Mouse (Mus musculus): ENCODE data around the gene Svop. TPM values are rescaled to one million over a fixed set of nuclear protein-coding genes. Genes with fewer than 3 reads are reported as not detected.

The Svop gene
- total and polyA plus RNA-seq, 3 experiments: 0.31 to 0.51 (median 0.38) TPM

GRCm38 (mm10) chr5:114043800-114044199 lies 47.6 kb downstream of the Svop start:
- dilution Hi-C loops (cut with MboI; ENCODE audit: extremely low pct_ligation_motif_present, extremely low pct_unique_long_range_greater_than_20kb, low sequenced_read_pairs) (no loop called here), in situ Hi-C loops (cut with MboI; ENCODE audit: low pct_ligation_motif_present, low pct_unique_long_range_greater_than_20kb, low sequenced_read_pairs) (no loop called here)
- no peak overlapping the region for H3K4me3 ChIP-seq (replicated peaks in 1 of 3; ENCODE audit: low read depth in 2 of 3, low read length in 2 of 3, poor library complexity in 1 of 3)
- TF ChIP-seq MAZ (IDR thresholded peaks at IDR 0.05; ENCODE audit: low read depth, low read length): no peak
- H3K4me1 ChIP-seq (ENCODE audit: control insufficient read depth in 1 of 2, insufficient read depth in 2 of 2): peaks cover 10 to 30% of the 10 kb centered on the region in 2 experiments
- H3K27me3 ChIP-seq (replicated peaks): no peaks in the 10 kb centered on the region
- no peaks in the 10 kb centered on the region for H3K36me3 ChIP-seq (replicated peaks in 1 of 2; ENCODE audit: control insufficient read depth in 1 of 2, insufficient read depth in 1 of 2, low read length in 1 of 2)
- no peak overlapping the region for H3K9ac ChIP-seq (ENCODE audit: insufficient read depth, low read depth)
- H3K9me3 ChIP-seq (replicated peaks; ENCODE audit: low read length): no peaks in the 10 kb centered on the region
- no peak overlapping the region for H3K27ac ChIP-seq (ENCODE audit: insufficient read depth, low read depth)
- no peaks in the 10 kb centered on the region for H3K79me2 ChIP-seq (replicated peaks; ENCODE audit: control insufficient read depth, extremely low read depth, insufficient read depth, poor library complexity, severe bottlenecking)
- no peak overlapping the region for H3K4me2 ChIP-seq (ENCODE audit: insufficient read depth, low read depth, poor library complexity, severe bottlenecking)
- DNase-seq (ENCODE audit: extremely low read depth): no peak

- no peak for TF ChIP-seq GABPA (IDR thresholded peaks at IDR 0.05; ENCODE audit: insufficient replicate concordance, low read depth, low read length)
- no peak for TF ChIP-seq USF2 (conservative IDR thresholded peaks at IDR 0.05; ENCODE audit: low read depth, low read length)
- TF ChIP-seq ZKSCAN1 (IDR thresholded peaks at IDR 0.05; ENCODE audit: borderline replicate concordance, low read depth, low read length): no peak
- no peak for TF ChIP-seq RAD21 (IDR thresholded peaks at IDR 0.05; ENCODE audit: low read depth, low read length)
- TF ChIP-seq SIN3A (IDR thresholded peaks at IDR 0.05; ENCODE audit: low read length): 0 out of 2 replicates have a peak, but pooled peaks have one; percentile 20
- peak; percentile 48 for TF ChIP-seq BHLHE40 (IDR thresholded peaks at IDR 0.05; ENCODE audit: low read depth, low read length)
- Histone ChIP-seq H3K36me3 (replicated peaks in 1 of 2; ENCODE audit: control insufficient read depth in 1 of 2, insufficient read depth in 1 of 2, low read length in 1 of 2) (no peaks in the 10 kb centered on the region), H3K9me3 (replicated peaks; ENCODE audit: low read length) (no peaks in the 10 kb centered on the region), H3K4me2 (ENCODE audit: insufficient read depth, low read depth, poor library complexity, severe bottlenecking) (peak overlapping the region; percentile 48), H3K27ac (ENCODE audit: insufficient read depth, low read depth) (no peak overlapping the region), H3K4me3 (replicated peaks in 1 of 3; ENCODE audit: low read depth in 2 of 3, low read length in 2 of 3, poor library complexity in 1 of 3) (no peak overlapping the region), H3K9ac (ENCODE audit: insufficient read depth, low read depth) (peak overlapping the region; percentile 5; the same call in 1 of the 2 replicates), H3K27me3 (replicated peaks) (peaks cover 3% of the 10 kb centered on the region), H3K4me1 (ENCODE audit: control insufficient read depth in 1 of 2, insufficient read depth in 2 of 2) (peaks cover 4 to 14% of the 10 kb centered on the region in 2 experiments), H3K79me2 (replicated peaks; ENCODE audit: control insufficient read depth, extremely low read depth, insufficient read depth, poor library complexity, severe bottlenecking) (no peaks in the 10 kb centered on the region)
- DNase-seq (ENCODE audit: extremely low read depth): peak; percentile 74
- in situ Hi-C loops (cut with MboI; ENCODE audit: low pct_ligation_motif_present, low pct_unique_long_range_greater_than_20kb, low sequenced_read_pairs): no loop called here
- dilution Hi-C loops (cut with MboI; ENCODE audit: extremely low pct_ligation_motif_present, extremely low pct_unique_long_range_greater_than_20kb, low sequenced_read_pairs): no loop called here
These were observed 49.9 kb downstream of the Svop start for GRCm38 (mm10) chr5:114041327-114041930.

GRCm38 (mm10) chr5:114040911-114041310 lies 50.5 kb downstream of the Svop start:
- DNase-seq (ENCODE audit: extremely low read depth): peak; percentile 55
- Histone ChIP-seq H3K9ac (ENCODE audit: insufficient read depth, low read depth) (0 out of 2 replicates have a peak overlapping the region, but pooled peaks have one; percentile 5), H3K79me2 (replicated peaks; ENCODE audit: control insufficient read depth, extremely low read depth, insufficient read depth, poor library complexity, severe bottlenecking) (no peaks in the 10 kb centered on the region), H3K4me3 (replicated peaks in 1 of 3; ENCODE audit: low read depth in 2 of 3, low read length in 2 of 3, poor library complexity in 1 of 3) (no peak overlapping the region), H3K36me3 (replicated peaks in 1 of 2; ENCODE audit: control insufficient read depth in 1 of 2, insufficient read depth in 1 of 2, low read length in 1 of 2) (no peaks in the 10 kb centered on the region), H3K4me1 (ENCODE audit: control insufficient read depth in 1 of 2, insufficient read depth in 2 of 2) (peaks cover 4 to 14% of the 10 kb centered on the region in 2 experiments), H3K27ac (ENCODE audit: insufficient read depth, low read depth) (no peak overlapping the region), H3K9me3 (replicated peaks; ENCODE audit: low read length) (no peaks in the 10 kb centered on the region), H3K4me2 (ENCODE audit: insufficient read depth, low read depth, poor library complexity, severe bottlenecking) (peak overlapping the region; percentile 48), H3K27me3 (replicated peaks) (peaks cover 3% of the 10 kb centered on the region)
- TF ChIP-seq RAD21 (IDR thresholded peaks at IDR 0.05; ENCODE audit: low read depth, low read length) (no peak), POLR2AphosphoS2 (IDR thresholded peaks at IDR 0.05; ENCODE audit: low read depth, low read length) (no peak), ZNF384 (IDR thresholded peaks at IDR 0.05; ENCODE audit: low read depth, low read length) (no peak), NRF1 (IDR thresholded peaks at IDR 0.05; ENCODE audit: low read depth, low read length) (no peak), SIN3A (IDR thresholded peaks at IDR 0.05; ENCODE audit: low read length) (no peak), MAFK (IDR thresholded peaks at IDR 0.05; ENCODE audit: insufficient replicate concordance, low read length) (no peak), UBTF (IDR thresholded peaks at IDR 0.05; ENCODE audit: low read depth, low read length) (no peak), E2F4 (IDR thresholded peaks at IDR 0.05; ENCODE audit: insufficient replicate concordance, low read depth, low read length) (no peak), BHLHE40 (IDR thresholded peaks at IDR 0.05; ENCODE audit: low read depth, low read length) (no peak), SMC3 (IDR thresholded peaks at IDR 0.05; ENCODE audit: low read depth, low read length) (no peak), CTCF (conservative IDR thresholded peaks at IDR 0.05 in 1 of 2, IDR thresholded peaks at IDR 0.05 in 1 of 2; ENCODE audit: low read depth in 2 of 2, low read length in 2 of 2) (no peak), EP300 (IDR thresholded peaks at IDR 0.05; ENCODE audit: low read length) (no peak), MAX (IDR thresholded peaks at IDR 0.05; ENCODE audit: low read length) (no peak), MXI1 (IDR thresholded peaks at IDR 0.05; ENCODE audit: low read depth, low read length) (0 out of 2 replicates have a peak, but pooled peaks have one; percentile 41), ZKSCAN1 (IDR thresholded peaks at IDR 0.05; ENCODE audit: borderline replicate concordance, low read depth, low read length) (no peak), IRF4 (IDR thresholded peaks at IDR 0.05; ENCODE audit: low read depth, low read length) (0 out of 2 replicates have a peak, but pooled peaks have one; percentile 16), USF2 (conservative IDR thresholded peaks at IDR 0.05; ENCODE audit: low read depth, low read length) (no peak), POLR2A (IDR thresholded peaks at IDR 0.05; ENCODE audit: low read depth, low read length) (no peak)
- in situ Hi-C loops (cut with MboI; ENCODE audit: low pct_ligation_motif_present, low pct_unique_long_range_greater_than_20kb, low sequenced_read_pairs) (no loop called here), dilution Hi-C loops (cut with MboI; ENCODE audit: extremely low pct_ligation_motif_present, extremely low pct_unique_long_range_greater_than_20kb, low sequenced_read_pairs) (no loop called here)
